Mouse (Mus musculus): Measurements from ENCODE around the gene Gm49383. TPM values are rescaled to one million over a fixed set of nuclear protein-coding genes. Genes with fewer than 3 reads are reported as not detected.

Gene Gm49383
- polyA plus RNA-seq, 1 experiment from 2014 or later = 18.2 TPM

- no peaks in the 10 kb centered on the region for H3K27me3 ChIP-seq
- no peak overlapping the region for H3K27ac ChIP-seq (replicated peaks)
- no peak overlapping the region for H3K4me2 ChIP-seq
- H3K4me1 ChIP-seq (replicated peaks) = no peaks in the 10 kb centered on the region
- no peaks in the 10 kb centered on the region for H3K9me3 ChIP-seq
- WGBS = 92% methylated on average over 3 of the region's 3 CpGs
- no peaks in the 10 kb centered on the region for H3K36me3 ChIP-seq
- no peak overlapping the region for H3K9ac ChIP-seq
- no peak for ATAC-seq (ENCODE audit: low read depth)
- H3K4me3 ChIP-seq = no peak overlapping the region
Observed at GRCm38 (mm10) chr12:69215000-69215785, 18.3 kb upstream of the Gm49383 start.

- 95% methylated on average over 7 of the region's 7 CpGs for WGBS
- no peaks in the 10 kb centered on the region for H3K9me3 ChIP-seq
- H3K9ac ChIP-seq = no peak overlapping the region
- H3K27me3 ChIP-seq = no peaks in the 10 kb centered on the region
- no peaks in the 10 kb centered on the region; the same call in 1 of the 2 replicates for H3K36me3 ChIP-seq
- H3K4me3 ChIP-seq = no peak overlapping the region
- H3K27ac ChIP-seq (replicated peaks) = no peak overlapping the region
- no peak overlapping the region for H3K4me2 ChIP-seq
- ATAC-seq (ENCODE audit: low read depth) = no peak
- H3K4me1 ChIP-seq (replicated peaks) = no peaks in the 10 kb centered on the region
Observed at GRCm38 (mm10) chr12:69214393-69214792, 17.5 kb upstream of the Gm49383 start.

- Histone ChIP-seq H3K27me3 (no peaks in the 10 kb centered on the region), H3K27ac (replicated peaks) (no peak overlapping the region), H3K36me3 (no peaks in the 10 kb centered on the region; the same call in 1 of the 2 replicates), H3K4me3 (no peak overlapping the region), H3K4me1 (replicated peaks) (no peaks in the 10 kb centered on the region), H3K9ac (no peak overlapping the region), H3K9me3 (no peaks in the 10 kb centered on the region), H3K4me2 (no peak overlapping the region)
- ATAC-seq (ENCODE audit: low read depth) = no peak
- 96% methylated on average over 13 of the region's 13 CpGs for WGBS
Observed at GRCm38 (mm10) chr12:69213186-69213777, 16.4 kb upstream of the Gm49383 start.

GRCm38 (mm10) chr12:69211057-69211456, 14.2 kb upstream of the Gm49383 start:
- H3K9ac ChIP-seq = no peak overlapping the region
- H3K27me3 ChIP-seq = no peaks in the 10 kb centered on the region
- no peak for ATAC-seq (ENCODE audit: low read depth)
- H3K4me3 ChIP-seq = no peak overlapping the region
- no peak overlapping the region for H3K4me2 ChIP-seq
- no peaks in the 10 kb centered on the region; the same call in 1 of the 2 replicates for H3K36me3 ChIP-seq
- H3K9me3 ChIP-seq = no peaks in the 10 kb centered on the region
- H3K27ac ChIP-seq (replicated peaks) = no peak overlapping the region
- 86% methylated on average over 5 of the region's 5 CpGs for WGBS
- no peaks in the 10 kb centered on the region for H3K4me1 ChIP-seq (replicated peaks)

GRCm38 (mm10) chr12:69210056-69210979, 13.4 kb upstream of the Gm49383 start:
- Histone ChIP-seq H3K27ac (replicated peaks) (no peak overlapping the region), H3K36me3 (no peaks in the 10 kb centered on the region; the same call in 1 of the 2 replicates), H3K27me3 (no peaks in the 10 kb centered on the region), H3K4me2 (no peak overlapping the region), H3K4me1 (replicated peaks) (no peaks in the 10 kb centered on the region), H3K9ac (no peak overlapping the region), H3K9me3 (no peaks in the 10 kb centered on the region), H3K4me3 (no peak overlapping the region)
- no peak for ATAC-seq (ENCODE audit: low read depth)
- WGBS = 88% methylated on average over 18 of the region's 18 CpGs

- Histone ChIP-seq H3K4me3 (no peak overlapping the region), H3K36me3 (no peaks in the 10 kb centered on the region; the same call in 1 of the 2 replicates)
Observed at GRCm38 (mm10) chr12:69208520-69208919, 11.6 kb upstream of the Gm49383 start.

GRCm38 (mm10) chr12:69207926-69208325, 11.0 kb upstream of the Gm49383 start:
- Histone ChIP-seq H3K27me3 (no peaks in the 10 kb centered on the region), H3K4me2 (no peak overlapping the region), H3K4me3 (no peak overlapping the region), H3K9me3 (no peaks in the 10 kb centered on the region), H3K36me3 (no peaks in the 10 kb centered on the region; the same call in 1 of the 2 replicates), H3K27ac (replicated peaks) (no peak overlapping the region), H3K9ac (no peak overlapping the region), H3K4me1 (replicated peaks) (0 out of 2 replicates have a peak, but pooled peaks cover 2% of the 10 kb centered on the region)
- 94% methylated on average over 7 of the region's 7 CpGs for WGBS
- no peak for ATAC-seq (ENCODE audit: low read depth)

More at GRCm38 (mm10) chr12:69208520-69208919, 11.6 kb upstream of the Gm49383 start:
- H3K4me2 ChIP-seq = no peak overlapping the region
- 88% methylated on average over 2 of the region's 2 CpGs for WGBS
- H3K27ac ChIP-seq (replicated peaks) = no peak overlapping the region
- no peak for ATAC-seq (ENCODE audit: low read depth)
- H3K9me3 ChIP-seq = no peaks in the 10 kb centered on the region
- H3K4me1 ChIP-seq (replicated peaks) = 0 out of 2 replicates have a peak, but pooled peaks cover 2% of the 10 kb centered on the region
- H3K9ac ChIP-seq = no peak overlapping the region
- H3K27me3 ChIP-seq = no peaks in the 10 kb centered on the region

- no peak overlapping the region for H3K27ac ChIP-seq (replicated peaks)
Observed at GRCm38 (mm10) chr12:69207396-69207795, 10.5 kb upstream of the Gm49383 start.

GRCm38 (mm10) chr12:69204052-69204833, 7.3 kb upstream of the Gm49383 start, which contains the start of gene Gm49384:
Gene Gm49384 (minus strand): TSS chr12:69204267.
- Histone ChIP-seq H3K4me2 (no peak within 1 kb of the TSS), H3K27me3 (no peaks in the 10 kb centered on the region), H3K36me3 (peaks cover 11% of the 10 kb centered on the region), H3K9me3 (no peaks in the 10 kb centered on the region), H3K4me1 (replicated peaks) (peaks cover 9% of the 10 kb centered on the region; the same call in 1 of the 2 replicates), H3K27ac (replicated peaks) (no peak within 1 kb of the TSS), H3K9ac (no peak within 1 kb of the TSS), H3K4me3 (no peak within 1 kb of the TSS)
- peak; percentile 49; the same call in 1 of the 2 replicates for ATAC-seq (ENCODE audit: low read depth)
- WGBS = 63% methylated on average over 16 of the region's 16 CpGs

More at GRCm38 (mm10) chr12:69207396-69207795, 10.5 kb upstream of the Gm49383 start:
- Histone ChIP-seq H3K27me3 (no peaks in the 10 kb centered on the region), H3K4me1 (replicated peaks) (0 out of 2 replicates have a peak, but pooled peaks cover 2% of the 10 kb centered on the region), H3K4me3 (no peak overlapping the region), H3K4me2 (no peak overlapping the region), H3K36me3 (no peaks in the 10 kb centered on the region; the same call in 1 of the 2 replicates), H3K9ac (no peak overlapping the region), H3K9me3 (no peaks in the 10 kb centered on the region)
- 94% methylated on average over 8 of the region's 8 CpGs for WGBS
- ATAC-seq (ENCODE audit: low read depth) = no peak

GRCm38 (mm10) chr12:69198985-69199384, 2.1 kb upstream of the Gm49383 start:
- Histone ChIP-seq H3K4me1 (replicated peaks) (peaks cover 35% of the 10 kb centered on the region), H3K4me3 (0 out of 2 replicates have a peak overlapping the region, but pooled peaks have one; percentile 2), H3K27me3 (no peaks in the 10 kb centered on the region), H3K36me3 (peaks cover 11% of the 10 kb centered on the region), H3K27ac (replicated peaks) (no peak overlapping the region), H3K4me2 (peak overlapping the region; percentile 97), H3K9ac (0 out of 2 replicates have a peak overlapping the region, but pooled peaks have one; percentile 18), H3K9me3 (no peaks in the 10 kb centered on the region)
- ATAC-seq (ENCODE audit: low read depth) = no peak

- ATAC-seq (ENCODE audit: low read depth) = peak; percentile 24
- peak within 1 kb of the TSS; percentile 88 for H3K9ac ChIP-seq
- peaks cover 33% of the 10 kb centered on the region for H3K4me1 ChIP-seq (replicated peaks)
- no peaks in the 10 kb centered on the region for H3K27me3 ChIP-seq
- WGBS = under 1% methylated on average over 18 of the region's 18 CpGs
- peak within 1 kb of the TSS; percentile 94 for H3K27ac ChIP-seq (replicated peaks)
- H3K36me3 ChIP-seq = peaks cover 11% of the 10 kb centered on the region
- H3K4me2 ChIP-seq = peak within 1 kb of the TSS; percentile 97
- H3K9me3 ChIP-seq = no peaks in the 10 kb centered on the region
- peak within 1 kb of the TSS; percentile 84 for H3K4me3 ChIP-seq
Observed at GRCm38 (mm10) chr12:69198164-69198535, 1.2 kb upstream of the Gm49383 start, which contains the start of gene Dnaaf2. Gene Dnaaf2 (minus strand): TSS chr12:69198429.
